Mouse (Mus musculus): Measurements from ENCODE around the gene Fgf3.
"Not testable (repeated sequence)": the region's sequence is repeated elsewhere in the genome, so short reads cannot be mapped to it uniquely, and the experiment has no call there.

Gene Fgf3

DNA sequence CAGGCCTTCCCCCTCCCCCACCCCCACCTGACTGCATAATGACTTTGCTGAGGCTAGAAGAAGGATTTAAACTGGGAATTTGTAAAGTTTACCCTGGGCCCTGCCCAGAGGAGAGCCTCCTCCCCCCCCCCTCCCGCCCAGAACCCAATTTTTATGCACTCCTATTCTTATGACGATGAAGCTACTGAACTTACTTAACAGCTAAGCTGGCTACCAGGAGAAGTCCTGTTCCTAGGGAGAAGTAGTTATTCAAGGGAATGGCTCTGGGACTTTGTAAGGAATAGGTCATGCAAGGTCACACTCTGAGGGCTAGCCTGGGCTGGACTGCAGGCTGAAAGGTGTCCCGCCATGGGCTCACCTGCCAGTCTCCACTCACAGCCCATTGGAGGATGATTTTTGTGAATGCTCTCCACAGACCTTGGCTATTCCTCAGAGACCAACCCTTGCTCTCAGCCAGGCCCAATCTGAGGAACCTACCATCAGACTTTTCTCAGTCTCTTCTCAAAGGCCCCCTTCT lies 20.0 kb downstream of the Fgf3 start:
- DNase-seq (ENCODE audit: low spot score in 2 of 2): no peak

DNA sequence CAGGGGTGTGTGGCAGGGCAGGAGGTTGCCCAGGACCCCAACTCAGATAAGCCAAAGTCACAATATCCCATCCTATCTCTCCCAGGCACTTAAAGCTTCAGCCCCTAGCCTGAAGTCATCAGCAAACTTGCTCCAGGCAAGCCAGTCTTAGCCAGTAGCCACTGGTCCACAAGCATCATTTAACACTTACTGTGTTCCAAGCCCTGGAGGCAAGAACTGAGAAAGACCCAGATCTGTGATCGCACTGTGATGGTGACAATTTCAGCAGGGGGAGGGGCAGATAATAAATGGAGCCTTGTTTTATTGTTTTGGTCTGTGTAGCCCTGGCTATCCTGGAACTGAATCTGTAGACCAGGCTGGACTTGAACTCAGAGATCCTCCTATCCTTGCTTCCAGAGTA lies 20.8 kb downstream of the Fgf3 start:
- no peak for DNase-seq (ENCODE audit: low spot score in 2 of 2)

DNA sequence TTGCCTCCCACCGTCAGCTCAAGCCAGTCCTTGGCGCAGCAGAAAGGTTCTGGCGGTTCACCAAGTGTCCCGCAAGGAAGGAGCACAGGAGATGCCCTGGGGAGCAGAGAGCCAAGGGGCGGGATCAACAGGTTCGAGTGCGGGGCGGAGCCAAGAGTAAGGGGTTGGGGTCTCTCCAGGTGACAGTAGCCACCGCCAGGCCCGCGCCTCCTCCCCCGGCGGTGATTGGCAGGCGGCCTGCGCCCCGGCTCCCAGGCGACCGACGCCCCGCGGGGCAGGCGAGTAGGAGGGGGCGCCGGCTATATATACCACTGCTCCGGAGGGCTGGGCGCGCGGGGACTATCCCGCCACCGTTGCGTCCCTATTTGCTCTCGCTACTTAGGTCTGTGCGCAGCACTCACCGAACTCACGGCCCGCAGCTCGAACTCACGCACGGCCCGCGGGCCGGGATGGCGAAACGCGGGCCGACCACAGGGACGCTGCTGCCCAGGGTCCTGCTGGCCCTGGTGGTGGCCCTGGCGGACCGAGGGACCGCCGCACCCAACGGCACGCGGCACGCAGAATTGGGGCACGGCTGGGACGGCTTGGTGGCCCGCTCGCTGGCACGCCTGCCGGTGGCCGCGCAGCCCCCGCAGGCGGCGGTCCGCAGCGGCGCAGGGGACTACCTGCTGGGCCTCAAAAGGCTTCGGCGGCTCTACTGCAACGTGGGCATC lies 23.3 kb downstream of the Fgf3 start:
- no peak for DNase-seq (ENCODE audit: low spot score in 2 of 2)

DNA sequence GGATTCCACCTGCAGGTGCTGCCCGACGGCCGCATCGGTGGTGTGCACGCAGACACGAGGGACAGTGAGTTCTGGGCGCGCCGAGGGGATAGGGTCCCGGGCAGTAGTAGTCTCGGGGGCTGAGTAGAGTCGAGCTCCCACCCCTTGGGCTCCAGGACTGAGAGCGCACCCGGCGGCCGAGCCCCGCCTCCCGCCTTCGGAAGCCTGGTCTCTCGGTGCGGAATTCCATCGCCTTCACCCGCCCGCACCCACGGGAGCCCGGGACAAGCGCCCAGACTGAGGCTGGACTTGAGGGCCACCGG lies 23.8 kb downstream of the Fgf3 start:
- DNase-seq (ENCODE audit: low spot score in 2 of 2): no peak

DNA sequence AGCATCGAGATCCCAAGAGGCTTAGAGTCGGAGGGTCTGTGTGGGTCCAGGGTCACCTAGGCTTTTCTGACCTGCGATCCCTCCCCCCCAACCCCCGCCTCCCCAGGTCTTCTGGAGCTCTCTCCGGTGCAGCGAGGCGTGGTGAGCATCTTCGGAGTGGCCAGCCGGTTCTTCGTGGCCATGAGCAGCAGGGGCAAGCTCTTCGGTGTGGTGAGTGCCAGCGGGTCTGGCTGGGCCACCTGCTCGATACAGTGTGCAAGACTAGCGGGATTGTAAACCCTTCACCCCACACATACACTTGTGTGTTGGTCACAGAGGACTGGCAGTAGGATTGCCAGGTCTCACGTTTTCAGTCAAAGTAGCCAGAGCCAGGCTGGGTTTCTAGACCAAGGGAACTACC lies 24.2 kb downstream of the Fgf3 start:
- no peak for DNase-seq (ENCODE audit: low spot score in 2 of 2)

DNA sequence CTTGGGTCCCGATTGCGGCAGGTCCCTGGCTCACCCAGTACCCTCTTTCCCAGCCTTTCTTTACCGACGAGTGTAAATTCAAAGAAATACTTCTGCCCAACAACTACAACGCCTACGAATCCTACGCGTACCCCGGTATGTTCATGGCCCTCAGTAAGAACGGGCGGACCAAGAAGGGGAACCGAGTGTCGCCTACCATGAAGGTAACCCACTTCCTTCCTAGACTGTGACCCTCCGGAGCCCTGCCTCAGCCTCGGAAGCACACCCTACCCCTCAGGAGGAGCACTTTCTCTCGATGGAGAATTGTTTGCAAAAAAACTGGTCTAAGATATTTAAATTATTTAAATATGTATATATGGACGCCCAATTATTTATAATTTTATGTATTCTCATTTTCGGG lies 24.8 kb downstream of the Fgf3 start:
- DNase-seq (ENCODE audit: low spot score in 2 of 2): no peak

DNA sequence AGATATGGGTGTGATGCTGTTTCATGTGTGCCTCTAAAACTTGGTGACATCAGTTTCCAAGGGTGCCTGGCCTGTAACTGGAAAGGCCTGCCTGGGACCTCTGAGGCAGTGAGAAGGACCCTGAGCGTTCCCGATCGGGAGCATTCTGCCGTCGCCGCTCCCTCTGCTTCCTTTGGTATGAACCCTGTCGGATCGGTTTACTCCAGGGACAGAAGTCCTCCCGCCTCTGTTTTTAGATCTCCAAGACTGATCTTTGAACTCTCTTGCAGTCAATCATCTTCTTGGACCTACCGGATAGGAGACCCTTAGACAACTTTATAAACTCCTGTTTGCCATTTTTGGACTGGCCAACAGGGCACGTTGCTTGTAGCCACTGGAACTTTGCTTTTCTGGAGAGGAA lies 25.3 kb downstream of the Fgf3 start:
- no peak for DNase-seq (ENCODE audit: low spot score in 2 of 2)

DNA sequence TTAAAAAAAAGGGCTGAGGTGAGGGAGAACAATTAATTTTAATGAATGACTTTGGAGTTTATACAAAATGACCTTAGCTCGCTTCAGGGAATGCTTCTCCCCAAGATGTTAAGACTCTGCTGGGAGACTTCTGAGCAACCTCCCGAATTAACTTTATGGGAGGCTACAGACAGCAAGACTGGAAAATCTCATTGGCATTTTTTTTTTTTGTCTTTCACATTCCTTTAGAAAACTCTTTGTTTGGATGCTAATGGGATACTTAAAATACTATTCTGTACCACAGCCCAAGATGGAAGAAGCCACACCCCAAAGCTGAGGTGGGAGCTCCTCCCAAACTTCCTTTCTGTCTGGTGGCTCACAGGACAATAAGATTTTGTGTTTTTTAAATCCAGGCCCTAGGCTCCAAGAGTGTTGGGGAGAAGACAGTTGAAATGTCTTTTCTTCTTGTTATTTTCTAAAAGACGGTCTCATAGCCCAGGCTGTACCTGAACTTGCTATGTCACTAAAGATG lies 26.3 kb downstream of the Fgf3 start:
- no peak for DNase-seq (ENCODE audit: low spot score in 2 of 2)

DNA sequence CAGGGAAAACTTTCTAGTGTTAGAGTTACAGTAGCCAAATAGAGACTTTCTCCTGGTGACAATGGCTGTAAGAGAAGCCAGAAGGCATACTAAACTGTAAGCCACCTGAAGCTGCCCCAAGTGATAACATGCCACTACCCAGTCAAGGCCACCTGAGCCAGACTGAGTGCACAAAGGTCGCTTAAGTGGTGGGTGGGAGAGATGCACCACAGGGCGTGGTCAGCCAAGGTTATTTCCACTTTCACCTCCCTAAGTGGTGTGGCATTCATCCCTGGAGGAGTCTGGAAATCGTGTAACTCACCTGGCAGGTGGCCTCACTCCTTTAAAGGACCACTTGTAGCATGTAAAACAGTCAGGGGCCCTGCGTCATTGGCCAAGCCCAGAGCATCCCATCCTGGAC lies 29.3 kb downstream of the Fgf3 start:
- DNase-seq (ENCODE audit: low spot score in 2 of 2): no peak

DNA sequence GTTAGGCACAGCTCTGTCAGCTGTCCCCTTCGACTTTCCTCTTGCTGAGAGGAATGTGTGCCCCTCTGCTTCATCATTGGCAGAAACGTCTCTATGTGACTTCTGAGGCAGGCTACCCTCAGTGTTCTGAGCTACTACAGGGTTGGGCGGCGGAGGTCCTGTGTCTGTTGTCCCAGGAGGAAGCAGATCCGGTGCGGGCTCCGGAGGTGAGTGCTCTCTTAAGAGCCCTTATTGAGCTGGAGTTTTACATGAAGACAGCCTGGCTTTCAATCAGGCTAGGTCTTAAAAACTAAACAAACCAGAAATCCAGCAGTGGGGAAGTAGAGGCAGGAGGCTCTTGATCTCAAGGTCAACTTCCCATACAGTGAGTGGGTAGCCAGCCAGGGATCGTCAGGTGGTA lies 29.7 kb downstream of the Fgf3 start:
- DNase-seq (ENCODE audit: low spot score in 2 of 2): no peak

DNA sequence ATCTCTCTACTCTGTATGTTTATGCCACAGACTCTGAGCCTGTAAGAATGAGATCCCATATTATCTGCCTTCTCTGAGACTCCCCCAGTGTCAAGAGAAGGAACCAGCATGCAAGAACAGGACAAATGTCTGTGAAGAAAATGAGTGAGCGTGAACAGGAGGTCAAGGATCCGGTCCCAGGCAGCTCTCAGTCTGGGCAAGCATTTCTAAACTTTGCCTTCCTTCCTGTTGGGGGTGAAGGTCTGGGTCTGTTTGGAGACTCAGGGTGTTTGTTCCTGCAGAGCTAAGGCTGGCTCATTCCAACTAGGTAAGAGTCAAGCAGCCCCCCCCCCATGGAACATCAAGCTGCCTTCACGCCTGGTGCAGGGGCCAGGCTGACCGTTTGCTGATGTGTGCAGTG lies 34.5 kb downstream of the Fgf3 start:
- no peak for DNase-seq (ENCODE audit: low spot score in 2 of 2)

DNA sequence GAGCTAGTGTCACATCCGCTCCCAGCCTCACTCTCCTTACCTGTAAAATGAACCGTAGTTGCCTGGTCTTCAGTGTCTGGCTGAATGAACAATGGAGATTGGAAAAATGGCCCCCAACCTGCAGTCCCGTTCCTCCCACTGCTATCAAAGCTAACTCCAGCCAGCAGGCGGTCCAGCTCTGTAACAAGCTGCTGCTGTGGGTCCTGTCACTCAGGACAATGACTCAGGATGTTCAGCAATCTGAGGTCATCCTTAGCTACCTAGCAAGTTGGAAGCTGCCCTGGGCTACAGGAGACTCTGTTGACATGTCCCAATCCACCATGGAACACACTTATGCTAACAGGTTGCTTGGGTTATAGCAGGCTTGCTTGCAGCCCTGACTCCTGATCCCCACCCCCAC lies 35.3 kb downstream of the Fgf3 start:
- no peak for DNase-seq (ENCODE audit: low spot score in 2 of 2)

DNA sequence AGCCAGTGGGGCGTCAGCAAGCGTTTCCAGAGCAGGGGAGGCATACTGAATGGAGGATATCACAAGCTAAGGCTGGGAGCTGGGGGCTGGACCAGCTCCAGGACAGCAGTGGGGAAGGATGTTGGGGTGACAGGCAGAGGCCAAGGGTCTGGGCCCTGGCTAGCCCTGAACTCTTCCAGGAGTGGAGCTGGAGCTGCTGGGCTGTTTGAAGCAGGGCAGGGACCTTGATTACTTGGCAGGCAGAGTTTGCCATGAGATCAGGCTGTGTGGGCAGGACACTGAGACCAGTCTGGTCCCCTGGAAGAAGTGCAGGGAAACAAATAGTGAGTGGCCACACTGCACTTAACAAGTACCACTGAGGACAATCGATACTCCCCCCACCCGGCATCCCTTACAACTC lies 36.3 kb downstream of the Fgf3 start:
- DNase-seq (ENCODE audit: low spot score in 2 of 2): no peak

DNA sequence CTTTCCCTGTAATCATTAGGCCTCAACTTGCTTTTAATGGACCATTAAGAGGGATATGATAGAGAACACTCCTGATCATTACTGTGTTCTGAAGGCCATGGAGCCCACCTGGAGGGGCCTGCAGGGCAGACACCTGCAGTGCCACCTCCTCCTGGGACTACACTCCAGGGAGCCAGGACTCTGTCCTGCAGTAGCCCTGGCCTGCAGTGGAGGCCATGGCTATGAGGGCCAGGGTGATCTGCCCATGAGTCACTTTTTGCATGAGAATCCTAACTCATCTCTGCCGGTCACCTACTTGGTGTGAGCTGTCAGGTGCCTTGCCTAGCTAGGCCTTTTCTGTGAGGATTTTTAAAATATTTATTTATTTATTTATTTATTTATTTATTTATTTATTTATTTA lies 40.5 kb downstream of the Fgf3 start:
- no peak for DNase-seq (ENCODE audit: low spot score in 2 of 2)

DNA sequence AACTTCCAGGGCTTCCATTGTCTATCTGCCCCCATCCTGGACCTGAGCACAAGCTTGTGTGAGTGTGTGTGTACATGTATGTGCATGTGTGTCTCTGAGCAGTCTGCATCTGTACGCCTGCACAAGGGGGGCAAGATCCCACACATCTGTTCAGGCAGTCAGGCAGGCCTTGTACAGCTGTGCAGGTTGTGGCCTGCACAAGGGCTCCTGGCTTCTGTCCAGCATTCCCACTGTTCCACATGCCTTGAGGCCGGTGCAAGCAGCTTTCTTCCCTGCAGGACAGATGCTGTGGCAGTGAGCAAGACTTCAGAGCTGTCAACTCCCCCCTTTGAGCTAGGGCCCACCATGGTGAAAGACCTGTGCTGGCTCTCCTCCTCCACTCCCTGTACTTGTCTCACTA lies 45.2 kb downstream of the Fgf3 start:
- DNase-seq (ENCODE audit: low spot score in 2 of 2): no peak

DNA sequence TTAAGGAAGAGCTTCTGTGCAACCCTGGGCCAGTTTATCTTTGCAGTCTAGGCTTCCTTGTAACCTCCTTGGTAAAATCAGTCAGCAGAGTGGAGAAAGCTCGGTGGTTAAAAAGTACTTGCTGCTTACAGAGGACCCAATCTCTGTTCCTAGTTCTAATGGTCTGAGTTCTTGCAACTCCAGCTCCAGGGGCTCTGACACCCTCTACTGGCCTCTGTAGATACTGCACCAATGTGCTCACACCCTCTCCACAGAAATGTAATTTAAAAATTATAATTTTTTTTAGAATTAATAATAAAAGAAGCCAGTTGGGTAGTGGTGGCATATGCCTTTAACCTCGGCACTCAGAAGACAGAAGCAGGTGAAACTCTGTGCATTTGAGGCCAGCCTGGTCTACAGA lies 49.8 kb downstream of the Fgf3 start:
- DNase-seq (ENCODE audit: low spot score in 2 of 2): no peak

DNA sequence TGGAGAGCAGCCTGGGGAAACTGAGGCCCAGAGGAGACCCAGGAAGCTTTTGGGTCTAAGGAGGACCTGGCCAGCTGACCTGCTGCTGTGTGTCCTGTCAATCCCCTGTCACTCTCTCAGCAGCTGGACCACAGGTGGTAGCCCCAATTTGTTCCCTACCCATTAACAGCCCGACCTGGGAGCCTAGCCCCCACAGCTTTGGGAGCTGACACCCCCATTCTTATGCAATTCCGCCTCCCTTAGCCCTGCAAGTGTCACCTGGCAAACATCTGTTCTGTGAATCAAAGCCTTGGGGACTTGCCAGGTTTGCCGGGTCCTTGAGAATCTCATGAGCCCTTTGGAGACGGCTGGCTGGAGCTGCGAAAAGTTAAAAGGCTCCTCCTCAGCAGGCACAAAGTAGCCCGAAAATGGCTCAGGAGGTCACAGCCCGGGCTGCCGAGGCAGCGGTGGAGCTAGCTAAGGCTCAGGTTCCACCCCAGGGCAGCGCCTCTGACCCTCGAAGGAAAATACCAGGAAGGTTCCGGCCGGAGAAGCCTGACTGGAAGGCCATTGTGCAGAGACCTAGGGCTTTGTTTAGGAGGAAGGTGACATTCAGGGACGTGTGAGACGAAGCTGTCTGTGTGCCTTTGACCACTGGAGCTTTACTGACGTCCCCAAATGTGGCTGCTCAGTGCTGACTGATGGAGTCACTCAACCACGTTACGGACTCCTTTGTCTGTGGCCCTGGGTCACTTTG lies 50.8 kb downstream of the Fgf3 start:
- DNase-seq (ENCODE audit: low spot score in 2 of 2): no peak

DNA sequence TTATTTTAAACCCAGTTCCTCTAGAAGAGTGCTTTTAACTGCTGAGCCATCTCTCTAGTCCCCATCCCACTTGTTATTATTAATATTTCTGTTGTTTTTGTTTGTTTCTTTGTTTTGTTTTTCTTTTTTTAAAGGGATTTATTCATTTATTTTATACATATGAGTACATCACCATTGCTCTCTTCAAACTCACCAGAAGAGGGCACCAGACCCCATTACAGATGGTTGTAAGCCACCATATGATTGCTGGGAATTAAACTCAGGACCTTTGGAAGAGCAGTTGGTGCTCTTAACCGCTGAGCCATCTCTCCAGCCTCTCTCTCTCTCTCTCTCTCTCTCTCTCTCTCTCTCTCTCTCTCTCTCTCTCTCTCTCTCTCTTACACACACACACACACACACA lies 52.8 kb downstream of the Fgf3 start:
- DNase-seq (ENCODE audit: low spot score in 2 of 2): not testable (repeated sequence)

DNA sequence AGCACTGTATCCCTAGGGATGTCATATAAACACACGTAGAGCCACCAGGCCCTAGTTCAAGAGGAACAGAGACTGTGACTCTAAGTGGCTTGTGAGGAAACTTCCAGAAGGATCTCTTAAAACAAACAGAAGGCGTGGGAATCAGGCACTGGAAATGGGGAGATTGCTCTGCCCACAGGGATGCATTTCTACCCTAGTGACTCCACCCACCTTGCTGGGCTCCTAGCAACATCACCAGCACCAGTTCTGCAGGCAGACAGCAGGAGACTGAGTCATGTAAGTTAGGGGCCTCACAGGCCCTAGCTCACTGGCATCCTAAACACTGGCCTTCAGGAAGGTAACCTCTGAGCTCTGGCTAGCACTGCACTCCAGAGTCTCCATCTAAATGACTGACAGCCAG lies 54.0 kb downstream of the Fgf3 start:
- DNase-seq (ENCODE audit: low spot score in 2 of 2): peak in 1 of 2 experiments; percentile 40

DNA sequence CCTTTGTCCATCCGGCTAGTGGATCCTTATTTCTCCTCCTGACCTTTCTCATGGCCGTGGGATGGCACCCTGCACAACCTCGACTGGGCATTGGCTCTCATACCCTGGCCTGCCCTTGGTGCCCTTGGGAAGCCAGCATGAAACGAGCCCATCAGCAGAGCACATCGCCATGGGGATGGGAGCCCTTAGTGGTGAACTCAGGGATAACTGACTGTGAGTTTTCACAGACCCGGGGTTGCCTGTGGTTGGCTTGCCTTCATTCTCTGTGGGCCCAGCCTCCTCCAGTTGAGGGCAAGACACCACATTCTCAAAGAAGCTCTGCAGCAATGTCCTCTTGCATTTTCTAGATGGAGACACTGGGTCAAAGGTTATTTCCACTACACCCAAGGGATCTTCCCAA lies 54.4 kb downstream of the Fgf3 start:
- no peak for DNase-seq (ENCODE audit: low spot score in 2 of 2)
